Mouse (Mus musculus) cerebellum, postnatal 10 days (tissue): Measurements from ENCODE around the gene Nhsl2.
A peak's percentile ranks its signal among the peaks of the same experiment; 100 is the strongest.

Source experiments
- DNase-seq, 2 experiments: peaks; one replicate each; pipeline ENCODE4 v3.0.0; 2021; ENCODE audit warnings: mixed read lengths in 2 of 2

The Nhsl2 gene

GRCm38 (mm10) chrX:102053371-102053770, 204.2 kb downstream of the Nhsl2 start:
- no peak for DNase-seq

DNA sequence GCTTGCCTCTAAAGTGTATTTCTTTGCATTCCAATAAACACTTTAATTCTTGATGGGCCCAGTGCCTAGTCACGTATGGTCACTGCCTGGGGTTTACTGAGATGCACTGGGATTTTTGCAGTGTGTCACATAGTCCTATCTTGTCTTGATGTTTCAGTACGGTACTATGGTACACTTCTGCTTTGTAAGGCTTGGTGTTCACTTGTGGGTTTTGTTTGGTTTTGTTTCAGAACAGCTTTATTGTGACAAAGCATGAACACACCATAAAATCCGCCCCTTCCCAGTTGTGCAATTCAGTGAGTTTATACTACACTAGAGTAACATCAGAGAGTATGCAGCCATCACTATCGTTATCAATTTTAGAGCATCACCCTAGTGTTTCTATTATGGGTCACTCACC, 204.8 kb downstream of the Nhsl2 start:
- DNase-seq, result no peak

- DNase-seq, result peak; percentile 52 to 69
These were observed 210.3 kb downstream of the Nhsl2 start for GRCm38 (mm10) chrX:102059437-102059836.

GRCm38 (mm10) chrX:102060243-102060642, 211.1 kb downstream of the Nhsl2 start:
- DNase-seq, result peak; percentile 86 to 90

DNA sequence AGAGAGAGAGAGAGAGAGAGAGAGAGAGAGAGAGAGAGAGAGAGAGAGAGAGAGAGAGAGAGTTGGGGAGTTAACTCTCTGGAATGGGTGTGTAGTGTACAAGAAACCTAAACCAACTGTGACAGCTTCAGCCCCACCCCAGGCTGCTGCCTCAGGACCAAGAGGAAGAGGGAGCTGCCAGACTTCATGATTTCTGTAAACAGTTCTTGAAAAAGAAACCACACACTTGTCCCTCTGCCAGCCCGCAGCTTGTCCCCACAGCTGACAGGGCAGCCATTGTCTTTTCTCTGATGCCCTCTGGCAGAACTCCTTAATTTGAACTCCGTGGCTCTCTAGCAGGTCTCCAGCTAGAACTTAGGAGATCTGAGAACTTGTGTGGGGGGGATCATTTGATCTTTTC, 211.7 kb downstream of the Nhsl2 start:
- peak; percentile 64 to 77 for DNase-seq

- DNase-seq, result no peak
These were observed 214.9 kb downstream of the Nhsl2 start for GRCm38 (mm10) chrX:102064062-102064461.

GRCm38 (mm10) chrX:102065213-102065775, 216.1 kb downstream of the Nhsl2 start:
- DNase-seq, result no peak

GRCm38 (mm10) chrX:102066134-102066533, 216.9 kb downstream of the Nhsl2 start:
- peak; percentile 87 to 89 for DNase-seq

- peak in 1 of 2 experiments; percentile 39 for DNase-seq
These were observed 217.9 kb downstream of the Nhsl2 start for GRCm38 (mm10) chrX:102067118-102067517.

DNA sequence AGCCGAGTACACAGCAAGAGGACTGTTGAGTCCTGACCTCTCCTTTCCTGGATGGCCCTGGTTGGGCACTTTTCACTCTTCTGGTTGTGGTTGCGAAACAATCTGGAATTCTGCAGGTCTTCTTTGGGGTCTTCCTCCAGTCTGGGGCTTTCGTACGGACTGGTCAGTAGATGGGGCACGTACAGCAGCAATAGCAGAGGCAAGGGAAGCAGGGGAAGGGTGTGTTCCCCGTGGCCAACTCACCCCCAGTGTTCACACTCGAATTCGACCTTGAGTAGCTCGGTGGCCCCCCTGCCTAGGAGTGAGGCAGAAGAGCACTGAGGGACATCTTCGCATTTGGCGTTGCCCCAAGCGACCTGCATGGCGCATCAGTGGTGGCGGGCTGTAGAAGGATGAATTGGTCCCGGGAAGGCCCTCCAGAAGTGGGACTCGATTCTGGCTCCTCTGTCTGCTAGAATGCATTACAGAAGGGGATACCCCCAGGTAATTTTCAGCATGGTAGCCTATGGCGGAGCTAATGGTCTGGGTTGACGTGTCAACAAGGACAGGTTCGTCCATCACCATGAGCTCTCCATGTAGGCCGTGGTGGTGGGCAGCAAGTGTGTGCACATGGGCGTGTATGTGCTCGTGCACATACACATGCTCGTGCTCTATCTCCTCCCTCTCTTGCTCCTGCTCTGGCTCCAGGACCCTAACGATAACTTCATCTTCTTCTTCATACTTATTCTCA, 219.8 kb downstream of the Nhsl2 start:
- DNase-seq, result no peak

GRCm38 (mm10) chrX:102070591-102071471, 221.6 kb downstream of the Nhsl2 start, which contains the start of gene Rtl5:
Rtl5 (minus strand) TSS chrX:102071304.
- peak; percentile 75 to 83 for DNase-seq

- DNase-seq, result no peak
These were observed 222.3 kb downstream of the Nhsl2 start for GRCm38 (mm10) chrX:102071517-102071916.

GRCm38 (mm10) chrX:102073605-102074325, 224.6 kb downstream of the Nhsl2 start:
- DNase-seq, result no peak

DNA sequence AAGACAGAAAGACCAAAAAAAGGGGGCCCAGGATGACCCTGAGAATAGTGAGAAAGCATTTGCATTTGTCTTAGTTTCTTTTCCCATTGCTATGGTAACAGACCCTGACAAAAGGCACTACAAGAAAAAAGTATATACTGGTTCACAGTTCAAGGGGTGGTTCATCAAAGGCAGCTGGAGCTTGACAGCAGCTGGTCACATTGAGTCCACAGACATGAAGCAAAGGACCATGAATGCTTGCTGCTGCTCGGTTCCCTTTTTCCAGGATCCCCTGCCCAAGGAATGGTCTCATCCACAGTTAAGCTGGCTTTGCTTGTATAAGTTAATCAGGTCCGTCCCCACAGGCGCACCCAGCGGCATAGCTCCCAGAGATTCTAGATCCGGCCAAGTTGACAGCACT, 225.2 kb downstream of the Nhsl2 start:
- no peak for DNase-seq

DNA sequence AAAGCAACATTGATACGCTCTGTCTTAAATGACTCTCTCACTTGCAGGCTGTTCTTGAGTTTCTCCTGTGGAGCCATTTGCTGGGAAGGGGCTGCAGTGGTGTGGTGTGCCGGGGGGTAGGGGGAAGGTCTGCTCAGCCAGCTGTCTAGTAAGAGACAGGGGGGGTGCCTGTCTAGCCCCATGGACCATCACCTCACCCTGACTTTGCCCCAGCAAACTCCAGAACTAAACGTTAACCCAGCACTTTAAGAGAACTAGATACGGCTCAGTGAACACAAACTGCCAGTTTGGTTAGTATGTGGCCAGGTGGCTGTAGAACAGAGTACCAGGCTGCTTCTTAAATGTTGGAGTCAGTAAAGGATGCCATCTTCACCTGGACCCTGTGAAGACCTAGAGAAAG, 226.0 kb downstream of the Nhsl2 start:
- DNase-seq, result no peak

DNA sequence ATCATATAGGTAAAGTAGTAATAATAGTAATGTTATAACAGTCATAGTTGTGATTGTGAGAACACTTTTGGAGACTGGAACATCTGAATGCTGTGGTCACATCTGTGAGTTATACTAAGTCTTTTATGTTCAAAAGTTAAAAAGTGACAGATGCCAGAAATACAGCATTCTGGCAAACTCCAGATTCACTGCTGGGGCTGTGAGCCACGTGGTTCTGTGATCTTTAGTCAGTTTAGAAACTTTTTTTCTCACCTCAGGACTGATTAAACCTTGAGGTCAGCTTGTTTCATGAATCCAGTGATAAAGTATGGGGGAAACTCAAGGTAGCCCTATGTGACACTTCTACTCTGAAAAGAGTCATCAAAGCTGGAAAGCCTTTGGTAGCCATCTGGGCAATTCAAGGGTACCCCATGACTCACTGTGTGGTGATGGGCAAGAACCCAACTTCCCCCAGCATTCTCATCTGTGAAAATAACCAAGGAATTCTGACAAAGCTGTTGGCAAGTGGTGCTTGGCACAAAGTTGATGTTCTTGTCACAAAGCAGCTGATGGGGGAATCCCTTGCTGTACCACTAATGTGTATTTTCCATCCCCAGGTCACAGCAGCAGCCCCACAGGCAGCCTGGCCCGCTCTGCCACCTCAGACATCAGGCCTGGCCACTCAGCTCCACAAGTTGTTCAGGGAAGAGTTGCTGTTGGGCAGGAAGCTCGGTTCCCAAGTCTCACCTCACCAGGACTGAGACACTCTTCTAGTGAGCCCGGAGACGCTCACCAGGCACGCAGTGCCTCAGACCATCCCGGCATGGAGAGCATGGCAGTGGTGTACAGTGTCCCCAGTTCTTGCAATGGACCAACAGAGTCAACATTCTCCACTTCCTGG, 227.9 kb downstream of the Nhsl2 start:
- peak; percentile 57 to 58 for DNase-seq

- DNase-seq, result peak; percentile 50 to 55
These were observed 231.9 kb downstream of the Nhsl2 start for GRCm38 (mm10) chrX:102081076-102081475.

GRCm38 (mm10) chrX:102081573-102082279, 232.5 kb downstream of the Nhsl2 start:
- peak; percentile 73 to 83 for DNase-seq

DNA sequence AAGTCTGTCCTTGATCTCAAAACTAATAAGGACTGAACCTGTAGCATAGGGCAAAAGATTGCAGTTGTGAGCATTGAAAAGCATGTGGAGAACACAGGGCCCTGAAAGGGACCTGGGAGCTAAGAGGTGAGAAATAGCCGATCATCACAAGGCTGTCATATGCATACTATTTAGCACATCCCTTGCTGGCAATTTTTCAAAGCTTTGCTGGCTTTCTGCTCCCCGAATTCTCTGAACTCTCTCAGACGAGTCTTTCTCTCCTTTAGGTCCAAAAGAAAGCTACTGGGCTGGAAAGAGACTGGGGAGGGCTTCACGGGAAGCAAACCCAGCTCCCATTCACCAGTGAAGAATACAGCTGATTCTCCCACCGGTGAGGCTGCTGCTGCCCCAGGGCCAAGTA, 233.2 kb downstream of the Nhsl2 start:
- peak; percentile 60 to 67 for DNase-seq

GRCm38 (mm10) chrX:102085798-102086443, 236.7 kb downstream of the Nhsl2 start:
- no peak for DNase-seq

DNA sequence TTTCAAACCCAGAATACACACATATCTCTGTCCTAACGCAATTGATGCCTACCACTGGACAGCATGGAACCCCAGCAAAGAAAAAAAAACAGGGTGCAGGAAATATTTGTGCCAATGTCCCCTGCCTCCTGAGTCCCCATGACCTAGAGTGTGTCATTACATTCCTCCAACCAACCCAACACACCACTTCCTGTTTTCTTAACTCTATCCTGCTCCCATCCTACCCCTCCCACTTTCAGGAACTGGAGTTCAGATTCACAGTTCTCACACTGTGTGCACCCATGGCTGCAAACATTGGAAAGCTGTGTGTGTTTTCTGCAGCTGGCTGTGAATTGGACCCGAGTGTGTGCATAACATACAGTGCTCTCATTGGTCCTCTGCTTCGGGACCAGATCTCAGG, 241.4 kb downstream of the Nhsl2 start:
- DNase-seq, result no peak
